Mouse (Mus musculus) brain, embryonic 14.5 days (tissue): ENCODE measurements around the gene Miox.

Experiments
- CTCF ChIP-seq: fragments of 200-500 bp; IDR thresholded peaks from 2 replicates; pipeline ENCODE4 v1.5.1; 2012; ENCODE audit warnings: inconsistent platforms, mild to moderate bottlenecking, moderate library complexity, borderline replicate concordance; ENCODE audit not compliant: insufficient read depth, insufficient read length; ENCODE audit errors: extremely low read depth
- POLR2A ChIP-seq: fragments of 200-500 bp; IDR thresholded peaks from 2 replicates; pipeline ENCODE4 v1.6.1; 2012; ENCODE audit warnings: mild to moderate bottlenecking, inconsistent platforms, borderline replicate concordance; ENCODE audit not compliant: poor library complexity, insufficient read depth, insufficient read length, severe bottlenecking; ENCODE audit errors: extremely low read depth

DNA sequence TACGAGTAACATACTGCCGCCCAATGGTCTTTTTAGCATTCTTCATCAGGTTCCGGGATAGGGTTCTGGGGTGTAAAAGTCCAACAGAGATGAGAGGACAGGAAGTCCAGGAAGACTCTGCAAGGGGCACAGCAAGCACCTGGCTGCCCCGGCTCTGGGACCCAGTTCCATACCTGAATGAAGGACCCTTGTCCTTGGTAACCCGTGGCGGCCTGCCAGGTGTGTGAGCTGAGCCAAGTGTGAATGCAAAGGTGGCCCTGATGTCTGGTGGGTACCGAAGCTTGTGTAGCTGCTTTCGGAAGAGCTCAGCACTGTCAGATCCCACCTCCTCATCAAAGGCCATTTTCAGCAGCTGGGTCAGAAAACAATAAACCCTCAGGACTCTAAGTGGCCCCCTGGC lies 33.6 kb upstream of the Miox start:
- TF ChIP-seq POLR2A (no peak), CTCF (no peak)
